Mouse (Mus musculus) forebrain, postnatal 0 days (tissue): ENCODE data around the gene Egflam. TPM values are rescaled to one million over a fixed set of nuclear protein-coding genes. Genes with fewer than 3 reads are reported as not detected.
A peak's percentile ranks its signal among the peaks of the same experiment; 100 is the strongest.

Experiments used
- ATAC-seq: fragments of 200-750 bp; cut with Nextera tagmentation; 2 replicates; pipeline ENCODE4 v1.8.0; 2017; ENCODE audit warnings: mild to moderate bottlenecking, moderate library complexity
- DNase-seq: peaks from one replicate; pipeline ENCODE4 v3.0.0-alpha.2; 2015
- H3K27ac ChIP-seq: fragments of 300-500 bp; sonication (generic); 2 replicates; pipeline ENCODE4 v1.5.1; 2014; ENCODE audit warnings: low read depth, mild to moderate bottlenecking, antibody characterized with exemption, low read length, moderate library complexity, mixed read lengths
- H3K27me3 ChIP-seq: fragments of 300-500 bp; sonication (generic); 2 replicates; pipeline ENCODE4 v1.6.1; 2014; ENCODE audit warnings: mild to moderate bottlenecking, low read length, mixed read lengths; ENCODE audit not compliant: insufficient read depth
- H3K36me3 ChIP-seq: fragments of 300-500 bp; sonication (generic); 2 replicates; pipeline ENCODE4 v1.6.1; 2014; ENCODE audit warnings: mild to moderate bottlenecking, moderate library complexity; ENCODE audit not compliant: insufficient read depth
- H3K4me1 ChIP-seq: fragments of 300-500 bp; sonication (generic); 2 replicates; pipeline ENCODE4 v1.6.1; 2014; ENCODE audit warnings: antibody characterized with exemption; ENCODE audit not compliant: insufficient read depth
- H3K4me2 ChIP-seq: fragments of 300-500 bp; sonication (generic); 2 replicates; pipeline ENCODE4 v1.6.1; 2014; ENCODE audit warnings: low read depth, mild to moderate bottlenecking, moderate library complexity
- H3K4me3 ChIP-seq: fragments of 300-500 bp; sonication (generic); 2 replicates; pipeline ENCODE4 v1.5.1; 2014; ENCODE audit warnings: low read depth, low read length, mixed read lengths
- H3K9ac ChIP-seq: fragments of 300-500 bp; sonication (generic); 2 replicates; pipeline ENCODE4 v1.6.1; 2014; ENCODE audit warnings: mild to moderate bottlenecking
- H3K9me3 ChIP-seq: fragments of 300-500 bp; sonication (generic); 2 replicates; pipeline ENCODE4 v1.6.1; 2016; ENCODE audit warnings: low read length
- CTCF ChIP-seq: sonication (generic); IDR thresholded peaks from 2 replicates; pipeline ENCODE4 v1.5.1; 2016; ENCODE audit warnings: antibody characterized with exemption, control low read depth, low read depth
- WGBS: fragments of 180-500 bp; shearing (Covaris S2); extraction: QIAGEN DNeasy Blood & Tissue Kit; methylation state at CpG from one replicate; pipeline ENCODE4 v1.1.7; 2014; 5-methylcytosine and 5-hydroxymethylcytosine counted together
- polyA plus RNA-seq: library from polyadenylated mRNA; unstranded; fragments of >200 nt; fragmentation: Nextera tagmentation; extraction: Ambion mirVana; gene quantifications from 2 replicates; pipeline ENCODE4 v1.2.1, GENCODE M21; 2015
- total RNA-seq: library from RNA; depleted of rRNA; stranded (reverse); fragments of >200 nt; gene quantifications from 2 replicates; pipeline ENCODE4 v1.2.3, GENCODE M21; 2014

Egflam gene
- total and polyA plus RNA-seq, 2 experiments from 2014 or later, result 4.5 to 5.1 TPM

GRCm38 (mm10) chr15:7334517-7335298 is 63.5 kb downstream of the Egflam start:
- DNase-seq (no peak), ATAC-seq (peak; percentile 86)
- H3K4me3 ChIP-seq, result no peak overlapping the region
- no peak overlapping the region for H3K9ac ChIP-seq
- no peak overlapping the region for H3K4me2 ChIP-seq
- no peaks in the 10 kb centered on the region for H3K4me1 ChIP-seq
- H3K9me3 ChIP-seq, result no peaks in the 10 kb centered on the region
- no peaks in the 10 kb centered on the region for H3K27me3 ChIP-seq
- TF ChIP-seq CTCF, result no peak
- whole genome bisulfite sequencing, result 74% methylated on average over 11 of the region's 11 CpGs
- H3K27ac ChIP-seq, result peak overlapping the region; percentile 21; the same call in 1 of the 2 replicates
- H3K36me3 ChIP-seq, result no peaks in the 10 kb centered on the region

- Histone ChIP-seq H3K4me1 (no peaks in the 10 kb centered on the region), H3K9ac (no peak overlapping the region), H3K27ac (no peak overlapping the region), H3K36me3 (no peaks in the 10 kb centered on the region), H3K4me3 (no peak overlapping the region), H3K9me3 (no peaks in the 10 kb centered on the region), H3K4me2 (no peak overlapping the region), H3K27me3 (no peaks in the 10 kb centered on the region)
- DNase-seq (no peak), ATAC-seq (no peak)
- WGBS, result 100% methylated on average over 1 of the region's 1 CpGs
- TF ChIP-seq CTCF, result no peak
These were observed 65.3 kb downstream of the Egflam start for GRCm38 (mm10) chr15:7332875-7333274.

GRCm38 (mm10) chr15:7322599-7323311 is 75.4 kb downstream of the Egflam start:
- H3K9ac ChIP-seq, result no peak overlapping the region

GRCm38 (mm10) chr15:7320901-7321300 is 77.3 kb downstream of the Egflam start:
- WGBS, result 57% methylated on average over 4 of the region's 4 CpGs

More at GRCm38 (mm10) chr15:7322599-7323311, 75.4 kb downstream of the Egflam start:
- H3K36me3 ChIP-seq, result no peaks in the 10 kb centered on the region
- no peak for TF ChIP-seq CTCF
- ATAC-seq (peak; percentile 43), DNase-seq (no peak)
- no peak overlapping the region for H3K4me2 ChIP-seq
- H3K4me3 ChIP-seq, result no peak overlapping the region
- H3K27me3 ChIP-seq, result no peaks in the 10 kb centered on the region
- H3K27ac ChIP-seq, result no peak overlapping the region
- H3K4me1 ChIP-seq, result no peaks in the 10 kb centered on the region
- 75% methylated on average over 2 of the region's 2 CpGs for WGBS
- no peaks in the 10 kb centered on the region for H3K9me3 ChIP-seq

GRCm38 (mm10) chr15:7315539-7315938 is 82.7 kb downstream of the Egflam start:
- no peak for DNase-seq
- no peaks in the 10 kb centered on the region for H3K4me1 ChIP-seq
- no peaks in the 10 kb centered on the region for H3K36me3 ChIP-seq
- no peaks in the 10 kb centered on the region for H3K9me3 ChIP-seq
- H3K4me2 ChIP-seq, result no peak overlapping the region
- H3K27me3 ChIP-seq, result no peaks in the 10 kb centered on the region
- H3K4me3 ChIP-seq, result no peak overlapping the region
- no peak overlapping the region for H3K27ac ChIP-seq
- ATAC-seq, result no peak
- no peak overlapping the region for H3K9ac ChIP-seq
- no peak for TF ChIP-seq CTCF
- 78% methylated on average over 9 of the region's 9 CpGs for WGBS

More at GRCm38 (mm10) chr15:7320901-7321300, 77.3 kb downstream of the Egflam start:
- Histone ChIP-seq H3K4me1 (no peaks in the 10 kb centered on the region), H3K36me3 (no peaks in the 10 kb centered on the region), H3K27ac (no peak overlapping the region), H3K9ac (no peak overlapping the region), H3K4me2 (no peak overlapping the region), H3K27me3 (no peaks in the 10 kb centered on the region), H3K4me3 (no peak overlapping the region), H3K9me3 (no peaks in the 10 kb centered on the region)
- no peak for TF ChIP-seq CTCF
- ATAC-seq, result no peak
- DNase-seq, result no peak

- 82% methylated on average over 4 of the region's 4 CpGs for WGBS
- no peak for TF ChIP-seq CTCF
- DNase-seq, result no peak
These were observed 89.5 kb downstream of the Egflam start for GRCm38 (mm10) chr15:7308711-7309110.

GRCm38 (mm10) chr15:7299892-7300291 is 98.3 kb downstream of the Egflam start:
- Histone ChIP-seq H3K27me3 (no peaks in the 10 kb centered on the region), H3K36me3 (no peaks in the 10 kb centered on the region), H3K27ac (no peak overlapping the region), H3K4me1 (no peaks in the 10 kb centered on the region), H3K9ac (no peak overlapping the region), H3K4me3 (no peak overlapping the region), H3K9me3 (no peaks in the 10 kb centered on the region), H3K4me2 (no peak overlapping the region)
- no peak for ATAC-seq
- TF ChIP-seq CTCF, result no peak
- DNase-seq, result no peak
- 91% methylated on average over 1 of the region's 1 CpGs for WGBS

More at GRCm38 (mm10) chr15:7308711-7309110, 89.5 kb downstream of the Egflam start:
- H3K9ac ChIP-seq, result no peak overlapping the region
- H3K4me3 ChIP-seq, result no peak overlapping the region
- ATAC-seq, result no peak
- no peaks in the 10 kb centered on the region for H3K9me3 ChIP-seq
- no peaks in the 10 kb centered on the region for H3K27me3 ChIP-seq
- H3K4me2 ChIP-seq, result no peak overlapping the region
- no peaks in the 10 kb centered on the region for H3K36me3 ChIP-seq
- H3K4me1 ChIP-seq, result no peaks in the 10 kb centered on the region
- no peak overlapping the region for H3K27ac ChIP-seq
